In genomic region chr3:135516891-135517290, GRCm38 (mm10) we compare ENCODE assay signal across 8 mouse cellular contexts. TPM values are rescaled to one million over a fixed set of nuclear protein-coding genes. Genes with fewer than 3 reads are reported as not detected.
DNase-seq lines count a peak whose midpoint lies in the region; ATAC-seq and TF ChIP-seq lines count a peak whose summit lies in the region.

No protein-coding gene starts in this region.

- H3K9me3 ChIP-seq in embryonic facial prominence, embryonic 15.5 days (replicated peaks), result no peaks in the 10 kb centered on the region
- no peaks in the 10 kb centered on the region for H3K9me3 ChIP-seq in intestine, postnatal 0 days (ENCODE audit: control insufficient read depth)

- WGBS in embryonic facial prominence, embryonic 15.5 days, result 51% methylated on average over 6 of the region's 6 CpGs
- 53% methylated on average over 6 of the region's 6 CpGs for WGBS in intestine, postnatal 0 days

- peak; percentile 25 for DNase-seq in thymus, postnatal 4 days
- no peak for DNase-seq in thymus, postnatal 14 days
- peak; percentile 67 for DNase-seq in naive thymus-derived CD4-positive, alpha-beta T cell, adult 2 months (ENCODE audit: low read depth)
- no peak for DNase-seq in spleen, adult 18-20 months
- no peak for DNase-seq in thymus, postnatal 25 days
- no peak for DNase-seq in urinary bladder, postnatal 4 days (ENCODE audit: low spot score in 2 of 2)

- TF ChIP-seq CTCF in intestine, postnatal 0 days (IDR thresholded peaks at IDR 0.05; ENCODE audit: low read depth), result no peak

- H3K9ac ChIP-seq in embryonic facial prominence, embryonic 15.5 days, result no peak overlapping the region
- no peak overlapping the region for H3K9ac ChIP-seq in intestine, postnatal 0 days (ENCODE audit: low read depth, low read length)

- no peak overlapping the region for H3K4me2 ChIP-seq in embryonic facial prominence, embryonic 15.5 days (replicated peaks)
- H3K4me2 ChIP-seq in intestine, postnatal 0 days (replicated peaks; ENCODE audit: low read depth), result no peak overlapping the region

- no peaks in the 10 kb centered on the region for H3K36me3 ChIP-seq in embryonic facial prominence, embryonic 15.5 days
- H3K36me3 ChIP-seq in intestine, postnatal 0 days (ENCODE audit: control insufficient read depth, insufficient read depth), result peaks cover 5% of the 10 kb centered on the region; the same call in 1 of the 2 replicates

- no peaks in the 10 kb centered on the region for H3K27me3 ChIP-seq in embryonic facial prominence, embryonic 15.5 days
- no peaks in the 10 kb centered on the region for H3K27me3 ChIP-seq in intestine, postnatal 0 days (replicated peaks; ENCODE audit: control insufficient read depth, insufficient read depth, low read length)

- ATAC-seq in embryonic facial prominence, embryonic 15.5 days (ENCODE audit: insufficient number of reproducible peaks, low FRiP score, low TSS enrichment, low read depth), result 0 out of 2 replicates have a peak, but pooled peaks have one; percentile 19
- ATAC-seq in intestine, postnatal 0 days, result peak; percentile 42; the same call in 1 of the 2 replicates

- no peaks in the 10 kb centered on the region for H3K4me1 ChIP-seq in embryonic facial prominence, embryonic 15.5 days
- H3K4me1 ChIP-seq in intestine, postnatal 0 days (replicated peaks; ENCODE audit: control insufficient read depth, insufficient read depth, low read length), result no peaks in the 10 kb centered on the region

- H3K4me3 ChIP-seq in embryonic facial prominence, embryonic 15.5 days (replicated peaks), result no peak overlapping the region
- no peak overlapping the region for H3K4me3 ChIP-seq in intestine, postnatal 0 days (ENCODE audit: low read depth, low read length)

- H3K27ac ChIP-seq in embryonic facial prominence, embryonic 15.5 days (replicated peaks), result no peak overlapping the region
- H3K27ac ChIP-seq in intestine, postnatal 0 days (ENCODE audit: low read depth, low read length), result no peak overlapping the region

RNA-seq across cellular contexts. Expression of gene Manba, which starts 31.5 kb away (rescaled TPM):
- polyA plus RNA-seq in embryonic facial prominence, embryonic 15.5 days (2015; fragmentation: Nextera tagmentation; extraction: Ambion mirVana), result 6.8 and 7.2 TPM in 2 replicates
- 18.6 and 20.9 TPM in 2 replicates for polyA plus RNA-seq in intestine, postnatal 0 days (2015; fragmentation: Nextera tagmentation; extraction: Ambion mirVana)

Comparison
In these comparisons a context has a peak if more than half of its experiments do, and no peak if none do; other contexts are left out.
1. DNase-seq: peak in thymus, postnatal 4 days (single experiment) and naive thymus-derived CD4-positive, alpha-beta T cell, adult 2 months (single experiment); none in thymus, postnatal 14 days (single experiment), spleen, adult 18-20 months (0 of 2), thymus, postnatal 25 days (single experiment) and urinary bladder, postnatal 4 days (0 of 2).